Mouse (Mus musculus): Measurements from ENCODE around the gene Zfp605.

- TF ChIP-seq POLR2A (IDR thresholded peaks at IDR 0.05; ENCODE audit: low read depth, low read length) (no peak), CTCF (conservative IDR thresholded peaks at IDR 0.05; ENCODE audit: insufficient read depth, insufficient read length, low read depth, low read length) (no peak)
Observed at GRCm38 (mm10) chr5:110100921-110101631, 8.8 kb upstream of the Zfp605 start.

Data from kidney, adult 2 months (tissue).